Mouse (Mus musculus) kidney, embryonic 15.5 days (tissue): ENCODE measurements around the gene Myl4. TPM values are rescaled to one million over a fixed set of nuclear protein-coding genes. Genes with fewer than 3 reads are reported as not detected.
A peak's percentile ranks its signal among the peaks of the same experiment; 100 is the strongest.

Experiments
- ATAC-seq: fragments of 200-750 bp; cut with Nextera tagmentation; replicated peaks from 2 replicates; pipeline ENCODE4 v1.8.0; 2017; ENCODE audit warnings: moderate TSS enrichment; ENCODE audit not compliant: low FRiP score
- H3K27ac ChIP-seq: fragments of 300-500 bp; sonication (generic); 2 replicates; pipeline ENCODE4 v1.5.1; 2015; ENCODE audit warnings: mild to moderate bottlenecking, inconsistent platforms
- H3K27me3 ChIP-seq: fragments of 300-500 bp; sonication (generic); 2 replicates; pipeline ENCODE4 v1.6.1; 2015; ENCODE audit warnings: inconsistent platforms
- H3K36me3 ChIP-seq: fragments of 300-500 bp; sonication (generic); 2 replicates; pipeline ENCODE4 v1.6.1; 2015; ENCODE audit warnings: inconsistent platforms
- H3K4me1 ChIP-seq: fragments of 300-500 bp; sonication (generic); 2 replicates; pipeline ENCODE4 v1.6.1; 2015; ENCODE audit warnings: inconsistent platforms
- H3K4me2 ChIP-seq: fragments of 300-500 bp; sonication (generic); 2 replicates; pipeline ENCODE4 v1.6.1; 2015; ENCODE audit warnings: moderate library complexity, mild to moderate bottlenecking, inconsistent platforms
- H3K4me3 ChIP-seq: fragments of 300-500 bp; sonication (generic); replicated peaks from 2 replicates; pipeline ENCODE4 v1.5.1; 2015; ENCODE audit warnings: mild to moderate bottlenecking, inconsistent platforms
- H3K9ac ChIP-seq: fragments of 300-500 bp; sonication (generic); 2 replicates; pipeline ENCODE4 v1.6.1; 2015; ENCODE audit warnings: mild to moderate bottlenecking, inconsistent platforms
- H3K9me3 ChIP-seq: fragments of 300-500 bp; sonication (generic); replicated peaks from 2 replicates; pipeline ENCODE4 v1.6.1; 2016; ENCODE audit warnings: inconsistent platforms
- WGBS: fragments of 180-500 bp; shearing (Covaris S2); methylation state at CpG from one replicate; pipeline ENCODE4 v1.1.7; 2015; ENCODE audit warnings: mixed read lengths; 5-methylcytosine and 5-hydroxymethylcytosine counted together
- polyA plus RNA-seq: library from polyadenylated mRNA; unstranded; fragments of >200 nt; fragmentation: Nextera tagmentation; extraction: Ambion mirVana; gene quantifications from 2 replicates; pipeline ENCODE4 v1.2.1, GENCODE M21; 2015

Myl4 gene
- polyA plus RNA-seq, 1 experiment from 2014 or later, result 16.9 TPM

GRCm38 (mm10) chr11:104625453-104626402 is 75.3 kb downstream of the Myl4 start:
- H3K4me2 ChIP-seq, result no peak overlapping the region
- 38% methylated on average over 12 of the region's 12 CpGs for WGBS
- H3K36me3 ChIP-seq, result no peaks in the 10 kb centered on the region
- H3K9ac ChIP-seq, result no peak overlapping the region
- H3K27ac ChIP-seq, result peak overlapping the region; percentile 68
- peaks cover 28% of the 10 kb centered on the region for H3K4me1 ChIP-seq
- no peaks in the 10 kb centered on the region; the same call in 1 of the 2 replicates for H3K27me3 ChIP-seq
- ATAC-seq, result peak; percentile 78
- no peaks in the 10 kb centered on the region for H3K9me3 ChIP-seq
- no peak overlapping the region for H3K4me3 ChIP-seq

- H3K36me3 ChIP-seq, result no peaks in the 10 kb centered on the region
- H3K9me3 ChIP-seq, result no peaks in the 10 kb centered on the region
- H3K4me1 ChIP-seq, result peaks cover 31% of the 10 kb centered on the region
- no peak overlapping the region for H3K9ac ChIP-seq
- no peak for ATAC-seq
- H3K27ac ChIP-seq, result no peak overlapping the region
- no peak overlapping the region for H3K4me2 ChIP-seq
- H3K4me3 ChIP-seq, result no peak overlapping the region
- H3K27me3 ChIP-seq, result no peaks in the 10 kb centered on the region; the same call in 1 of the 2 replicates
These were observed 76.2 kb downstream of the Myl4 start for GRCm38 (mm10) chr11:104626635-104627034.

- Histone ChIP-seq H3K4me1 (peaks cover 36% of the 10 kb centered on the region), H3K4me3 (no peak overlapping the region), H3K9me3 (no peaks in the 10 kb centered on the region), H3K27me3 (no peaks in the 10 kb centered on the region; the same call in 1 of the 2 replicates), H3K9ac (no peak overlapping the region), H3K27ac (peak overlapping the region; percentile 48; the same call in 1 of the 2 replicates), H3K36me3 (no peaks in the 10 kb centered on the region), H3K4me2 (peak overlapping the region; percentile 12; the same call in 1 of the 2 replicates)
- WGBS, result 39% methylated on average over 11 of the region's 11 CpGs
- ATAC-seq, result no peak
These were observed 77.3 kb downstream of the Myl4 start for GRCm38 (mm10) chr11:104627616-104628301.

- 84% methylated on average over 5 of the region's 5 CpGs for WGBS
- no peaks in the 10 kb centered on the region for H3K9me3 ChIP-seq
- no peaks in the 10 kb centered on the region for H3K36me3 ChIP-seq
- no peak overlapping the region for H3K4me2 ChIP-seq
- H3K9ac ChIP-seq, result no peak overlapping the region
- no peak overlapping the region for H3K27ac ChIP-seq
- no peaks in the 10 kb centered on the region; the same call in 1 of the 2 replicates for H3K27me3 ChIP-seq
- ATAC-seq, result no peak
- H3K4me1 ChIP-seq, result peaks cover 36% of the 10 kb centered on the region
- H3K4me3 ChIP-seq, result no peak overlapping the region
These were observed 78.1 kb downstream of the Myl4 start for GRCm38 (mm10) chr11:104628566-104628965.

GRCm38 (mm10) chr11:104630185-104630835 is 79.8 kb downstream of the Myl4 start:
- no peak for ATAC-seq
- Histone ChIP-seq H3K27ac (no peak overlapping the region), H3K4me2 (no peak overlapping the region), H3K27me3 (no peaks in the 10 kb centered on the region), H3K4me1 (peaks cover 28% of the 10 kb centered on the region), H3K9ac (no peak overlapping the region), H3K9me3 (no peaks in the 10 kb centered on the region), H3K4me3 (no peak overlapping the region), H3K36me3 (no peaks in the 10 kb centered on the region)
- WGBS, result 71% methylated on average over 7 of the region's 7 CpGs

- Histone ChIP-seq H3K27me3 (no peaks in the 10 kb centered on the region), H3K9me3 (no peaks in the 10 kb centered on the region), H3K4me2 (no peak overlapping the region), H3K27ac (0 out of 2 replicates have a peak overlapping the region, but pooled peaks have one; percentile 18), H3K4me1 (peaks cover 18% of the 10 kb centered on the region), H3K4me3 (no peak overlapping the region), H3K9ac (no peak overlapping the region), H3K36me3 (no peaks in the 10 kb centered on the region)
- WGBS, result 37% methylated on average over 1 of the region's 1 CpGs
- ATAC-seq, result peak; percentile 66; the same call in 1 of the 2 replicates
These were observed 80.8 kb downstream of the Myl4 start for GRCm38 (mm10) chr11:104631306-104631705.

GRCm38 (mm10) chr11:104637010-104637409 is 86.5 kb downstream of the Myl4 start:
- ATAC-seq, result no peak
- Histone ChIP-seq H3K9me3 (no peaks in the 10 kb centered on the region), H3K4me2 (no peak overlapping the region), H3K4me3 (no peak overlapping the region), H3K4me1 (0 out of 2 replicates have a peak, but pooled peaks cover 2% of the 10 kb centered on the region), H3K9ac (no peak overlapping the region), H3K27me3 (no peaks in the 10 kb centered on the region), H3K27ac (no peak overlapping the region), H3K36me3 (no peaks in the 10 kb centered on the region)
- 82% methylated on average over 14 of the region's 14 CpGs for WGBS

- Histone ChIP-seq H3K4me1 (no peaks in the 10 kb centered on the region), H3K9me3 (no peaks in the 10 kb centered on the region), H3K4me2 (no peak overlapping the region), H3K27ac (no peak overlapping the region), H3K4me3 (no peak overlapping the region), H3K36me3 (no peaks in the 10 kb centered on the region), H3K27me3 (no peaks in the 10 kb centered on the region), H3K9ac (no peak overlapping the region)
- no peak for ATAC-seq
- WGBS, result 72% methylated on average over 5 of the region's 5 CpGs
These were observed 87.5 kb downstream of the Myl4 start for GRCm38 (mm10) chr11:104638006-104638405.

- no peaks in the 10 kb centered on the region for H3K27me3 ChIP-seq
- H3K4me3 ChIP-seq, result no peak overlapping the region
- no peaks in the 10 kb centered on the region for H3K36me3 ChIP-seq
- no peak overlapping the region for H3K4me2 ChIP-seq
- no peak for ATAC-seq
- H3K9me3 ChIP-seq, result no peaks in the 10 kb centered on the region
- no peaks in the 10 kb centered on the region for H3K4me1 ChIP-seq
- 61% methylated on average over 2 of the region's 2 CpGs for WGBS
- no peak overlapping the region for H3K27ac ChIP-seq
- H3K9ac ChIP-seq, result no peak overlapping the region
These were observed 88.4 kb downstream of the Myl4 start for GRCm38 (mm10) chr11:104638906-104639305.

GRCm38 (mm10) chr11:104639634-104640033 is 89.2 kb downstream of the Myl4 start:
- Histone ChIP-seq H3K4me1 (no peaks in the 10 kb centered on the region), H3K36me3 (no peaks in the 10 kb centered on the region), H3K27me3 (no peaks in the 10 kb centered on the region), H3K9me3 (no peaks in the 10 kb centered on the region), H3K9ac (no peak overlapping the region), H3K4me3 (no peak overlapping the region), H3K27ac (no peak overlapping the region), H3K4me2 (no peak overlapping the region)
- no peak for ATAC-seq
- WGBS, result 75% methylated on average over 9 of the region's 9 CpGs

- no peak for ATAC-seq
- Histone ChIP-seq H3K9me3 (no peaks in the 10 kb centered on the region), H3K27ac (no peak overlapping the region)
These were observed 90.4 kb downstream of the Myl4 start for GRCm38 (mm10) chr11:104640894-104641293.

GRCm38 (mm10) chr11:104643236-104643635 is 92.8 kb downstream of the Myl4 start:
- ATAC-seq, result no peak
- Histone ChIP-seq H3K27ac (no peak overlapping the region), H3K4me1 (no peaks in the 10 kb centered on the region), H3K27me3 (no peaks in the 10 kb centered on the region), H3K9ac (no peak overlapping the region), H3K4me2 (no peak overlapping the region), H3K9me3 (no peaks in the 10 kb centered on the region), H3K36me3 (no peaks in the 10 kb centered on the region), H3K4me3 (no peak overlapping the region)
- WGBS, result 79% methylated on average over 4 of the region's 4 CpGs

More at GRCm38 (mm10) chr11:104640894-104641293, 90.4 kb downstream of the Myl4 start:
- Histone ChIP-seq H3K27me3 (no peaks in the 10 kb centered on the region), H3K4me2 (no peak overlapping the region), H3K36me3 (no peaks in the 10 kb centered on the region), H3K4me1 (no peaks in the 10 kb centered on the region), H3K9ac (no peak overlapping the region), H3K4me3 (no peak overlapping the region)
- 80% methylated on average over 10 of the region's 10 CpGs for WGBS
